Mouse (Mus musculus) midbrain, postnatal 0 days (tissue): ENCODE measurements at regions not wholly inside any gene's neighbourhood (a gene's known extent, or its start where the extent isn't known, plus 50 kb on each side); places are given as distances from the start of the nearest gene placed in this dataset.

ENCODE experiments used
- ATAC-seq: fragments of 200-750 bp; cut with Nextera tagmentation; 2 replicates; pipeline ENCODE4 v1.8.0; 2017; ENCODE audit warnings: moderate number of reproducible peaks, mild to moderate bottlenecking, moderate TSS enrichment, moderate library complexity; ENCODE audit not compliant: low FRiP score
- DNase-seq: peaks from one replicate; pipeline ENCODE4 v3.0.0-alpha.2; 2015; ENCODE audit warnings: low spot score
- H3K27ac ChIP-seq: fragments of 300-500 bp; sonication (generic); 2 replicates; pipeline ENCODE4 v1.5.1; 2014; ENCODE audit warnings: low read depth, mild to moderate bottlenecking, low read length, mixed read lengths
- H3K27me3 ChIP-seq: fragments of 300-500 bp; sonication (generic); 2 replicates; pipeline ENCODE4 v1.6.1; 2014; ENCODE audit warnings: low read length, control low read depth, mixed read lengths; ENCODE audit not compliant: insufficient read depth
- H3K36me3 ChIP-seq: fragments of 300-500 bp; sonication (generic); 2 replicates; pipeline ENCODE4 v1.6.1; 2014; ENCODE audit warnings: low read length, control low read depth, mixed read lengths; ENCODE audit not compliant: insufficient read depth
- H3K4me1 ChIP-seq: fragments of 300-500 bp; sonication (generic); 2 replicates; pipeline ENCODE4 v1.6.1; 2014; ENCODE audit warnings: mild to moderate bottlenecking, control low read depth, antibody characterized with exemption, low read length, mixed read lengths; ENCODE audit not compliant: insufficient read depth
- H3K4me2 ChIP-seq: fragments of 300-500 bp; sonication (generic); 2 replicates; pipeline ENCODE4 v1.6.1; 2014; ENCODE audit warnings: low read depth, mild to moderate bottlenecking, low read length, mixed read lengths; ENCODE audit not compliant: poor library complexity, severe bottlenecking
- H3K4me3 ChIP-seq: fragments of 300-500 bp; sonication (generic); 2 replicates; pipeline ENCODE4 v1.5.1; 2014; ENCODE audit warnings: low read depth, mild to moderate bottlenecking, low read length, moderate library complexity
- H3K9ac ChIP-seq: fragments of 300-500 bp; sonication (generic); replicated peaks from 2 replicates; pipeline ENCODE4 v1.6.1; 2014; ENCODE audit warnings: mild to moderate bottlenecking, low read length, moderate library complexity, mixed read lengths; ENCODE audit not compliant: poor library complexity, severe bottlenecking
- H3K9me3 ChIP-seq: fragments of 300-500 bp; sonication (generic); 2 replicates; pipeline ENCODE4 v1.6.1; 2016; ENCODE audit warnings: low read length, control low read depth
- CTCF ChIP-seq: IDR thresholded peaks from 2 replicates; pipeline ENCODE4 v1.5.1; 2016; ENCODE audit warnings: antibody characterized with exemption, mild to moderate bottlenecking
- WGBS: fragments of 180-500 bp; shearing (Covaris S2); extraction: QIAGEN DNeasy Blood & Tissue Kit; methylation state at CpG from one replicate; pipeline ENCODE4 v1.1.7; 2014; 5-methylcytosine and 5-hydroxymethylcytosine counted together

DNA sequence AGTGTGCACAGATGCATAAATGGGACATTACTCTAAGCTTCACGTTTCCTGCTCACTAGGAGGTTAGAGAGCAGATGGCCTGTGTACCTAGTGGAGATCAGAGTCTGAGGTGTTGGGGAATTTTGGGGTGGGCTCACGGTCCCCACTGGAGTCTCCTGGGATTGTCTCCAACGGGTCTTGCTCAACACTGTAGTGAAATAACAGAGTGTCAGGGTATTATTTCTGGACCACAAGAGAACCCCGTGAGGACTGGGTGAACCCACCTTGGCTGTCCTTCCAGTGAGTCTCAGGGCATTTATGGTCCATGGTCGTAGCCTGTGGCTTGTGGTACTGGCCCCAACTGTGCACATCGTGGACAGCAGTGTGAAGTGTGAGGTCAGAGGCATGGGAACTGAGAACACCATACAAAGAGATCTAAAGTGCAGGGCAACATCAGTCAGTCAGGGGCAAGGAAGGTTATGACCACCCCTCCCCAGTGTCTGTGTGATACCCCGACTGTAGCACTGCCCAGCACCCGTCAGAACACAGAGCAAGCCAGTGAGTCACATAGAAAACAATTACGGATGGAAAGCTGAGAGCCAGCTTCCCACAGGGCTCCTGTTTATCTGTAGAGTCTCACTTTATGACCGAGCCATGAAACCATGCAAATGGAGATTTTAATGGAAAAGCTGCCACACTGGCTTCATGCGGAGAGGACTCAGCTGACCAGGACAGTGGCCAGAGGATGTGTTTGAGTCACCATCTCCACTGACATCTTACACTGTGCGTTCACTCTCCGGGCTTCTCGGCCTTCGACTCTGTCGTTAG, 77.3 kb upstream of the Pmepa1 start:
- Histone ChIP-seq H3K9me3 (no peaks in the 10 kb centered on the region), H3K27ac (no peak overlapping the region), H3K36me3 (no peaks in the 10 kb centered on the region), H3K9ac (no peak overlapping the region), H3K4me3 (no peak overlapping the region), H3K27me3 (no peaks in the 10 kb centered on the region), H3K4me1 (no peaks in the 10 kb centered on the region; the same call in 1 of the 2 replicates), H3K4me2 (no peak overlapping the region)
- 74% methylated on average over 16 of the region's 16 CpGs for WGBS
- peak; percentile 34 for DNase-seq
- TF ChIP-seq CTCF: no peak
- no peak for ATAC-seq

DNA sequence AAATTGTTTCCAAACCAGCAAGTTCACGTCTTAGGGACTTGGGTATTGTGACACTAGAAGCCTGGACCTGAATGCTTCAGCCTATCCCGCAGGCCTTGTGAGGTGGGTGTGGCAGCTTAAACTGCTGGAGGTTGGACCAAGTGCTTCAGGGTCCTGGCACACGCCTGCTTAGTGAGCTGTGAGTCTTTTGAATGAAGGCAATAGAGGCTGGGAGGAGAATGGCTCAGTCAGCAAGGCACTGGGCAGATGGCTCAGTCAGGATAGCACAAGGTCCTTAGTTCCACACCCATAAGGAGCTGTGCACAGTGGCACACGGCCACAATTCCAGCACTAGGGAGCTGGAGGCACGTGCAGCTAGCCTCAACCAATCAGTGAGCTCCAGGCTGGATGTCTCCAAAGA, 80.5 kb upstream of the Pmepa1 start:
- DNase-seq (no peak), ATAC-seq (no peak)
- 62% methylated on average over 5 of the region's 5 CpGs for WGBS
- H3K4me2 ChIP-seq: no peak overlapping the region
- no peaks in the 10 kb centered on the region; the same call in 1 of the 2 replicates for H3K4me1 ChIP-seq
- no peaks in the 10 kb centered on the region for H3K9me3 ChIP-seq
- TF ChIP-seq CTCF: no peak
- H3K4me3 ChIP-seq: no peak overlapping the region
- no peaks in the 10 kb centered on the region for H3K27me3 ChIP-seq
- H3K27ac ChIP-seq: no peak overlapping the region
- no peaks in the 10 kb centered on the region for H3K36me3 ChIP-seq
- H3K9ac ChIP-seq: no peak overlapping the region

DNA sequence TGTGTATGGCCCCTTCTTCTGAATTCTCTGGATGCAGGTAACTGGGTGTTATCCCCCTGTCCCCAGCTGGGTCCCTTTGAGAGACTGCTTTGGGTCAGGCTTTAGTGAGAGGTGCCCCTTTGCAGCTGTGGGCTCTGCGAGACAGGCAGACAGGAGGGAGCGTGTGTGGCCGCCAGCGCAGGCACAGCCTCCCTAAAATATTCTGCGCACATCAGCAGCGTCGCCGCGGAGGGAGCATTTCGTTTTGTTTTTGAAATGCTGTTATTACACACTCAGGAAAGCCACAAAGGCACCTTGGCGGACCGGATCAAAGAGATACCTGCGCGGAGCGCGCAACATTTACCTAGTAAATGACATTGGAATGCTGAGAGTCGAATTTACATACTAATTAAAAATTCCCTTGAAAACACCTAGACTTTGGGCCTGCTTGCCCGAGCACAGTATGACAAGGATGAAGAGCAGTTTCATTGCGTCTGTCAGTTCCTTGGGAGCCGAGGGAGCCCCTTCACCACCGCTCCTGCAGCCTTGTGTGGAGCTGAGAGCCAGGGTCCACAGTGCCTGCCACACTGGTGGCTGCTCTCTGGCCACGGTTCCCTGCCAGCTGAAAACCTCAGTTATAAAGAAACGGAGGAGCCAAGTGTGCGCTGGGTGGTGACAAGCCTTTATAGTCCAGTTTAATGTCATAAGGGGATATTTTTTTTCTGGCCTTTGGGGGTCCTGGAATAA, 89.3 kb upstream of the Pmepa1 start:
- H3K27me3 ChIP-seq: no peaks in the 10 kb centered on the region
- 6% methylated on average over 24 of the region's 24 CpGs for WGBS
- no peak overlapping the region; the same call in 1 of the 2 replicates for H3K9ac ChIP-seq
- H3K36me3 ChIP-seq: no peaks in the 10 kb centered on the region
- ATAC-seq (0 out of 2 replicates have a peak, but pooled peaks have one; percentile 28), DNase-seq (peak; percentile 38)
- TF ChIP-seq CTCF: no peak
- no peaks in the 10 kb centered on the region for H3K9me3 ChIP-seq
- no peaks in the 10 kb centered on the region for H3K4me1 ChIP-seq
- no peak overlapping the region for H3K27ac ChIP-seq
- peak overlapping the region; percentile 19 for H3K4me3 ChIP-seq
- peak overlapping the region; percentile 51 for H3K4me2 ChIP-seq

DNA sequence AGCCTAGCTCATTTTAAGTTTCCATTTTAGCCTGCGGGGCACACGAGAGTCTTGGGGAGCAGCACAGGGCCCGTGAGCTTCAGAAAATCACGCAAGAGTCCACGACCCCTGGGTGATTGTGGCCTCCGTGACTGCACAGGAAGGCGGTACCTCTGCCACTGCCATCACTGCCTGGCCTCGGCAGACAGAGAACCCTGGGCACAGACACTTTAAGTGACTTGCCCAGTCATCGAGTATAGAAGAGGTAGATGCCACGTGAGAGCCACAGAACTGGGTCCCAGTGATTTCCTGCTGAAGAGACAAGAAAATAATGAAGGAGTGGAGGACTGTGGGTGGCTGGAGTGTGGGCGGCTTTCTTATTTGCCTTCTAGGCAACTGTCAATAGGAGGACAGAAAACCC, 90.4 kb upstream of the Pmepa1 start:
- WGBS: 80% methylated on average over 11 of the region's 11 CpGs
- no peak for TF ChIP-seq CTCF
- DNase-seq (no peak), ATAC-seq (no peak)
- H3K27me3 ChIP-seq: no peaks in the 10 kb centered on the region
- no peak overlapping the region for H3K9ac ChIP-seq
- no peaks in the 10 kb centered on the region for H3K36me3 ChIP-seq
- H3K4me2 ChIP-seq: no peak overlapping the region
- no peak overlapping the region for H3K4me3 ChIP-seq
- H3K27ac ChIP-seq: no peak overlapping the region
- H3K9me3 ChIP-seq: no peaks in the 10 kb centered on the region
- no peaks in the 10 kb centered on the region for H3K4me1 ChIP-seq

DNA sequence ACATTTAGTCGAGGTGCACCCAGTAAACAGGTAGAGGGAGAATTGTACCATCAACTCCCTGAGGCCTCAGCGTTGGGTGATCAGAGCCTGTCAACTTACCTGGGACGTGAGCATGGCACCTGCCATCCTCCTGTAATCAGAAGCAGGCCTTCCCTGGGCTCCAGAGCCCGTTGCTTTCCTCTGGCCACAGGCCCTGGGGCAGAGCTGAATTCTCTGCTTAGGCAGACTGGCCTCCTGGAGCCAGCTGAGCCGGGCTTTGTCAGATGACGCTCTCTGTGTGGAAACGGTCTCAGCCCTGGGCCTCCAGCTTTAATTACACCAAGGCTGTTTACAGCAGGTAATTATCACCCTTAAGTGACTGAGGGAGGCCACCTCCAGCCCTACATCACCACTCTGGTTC, 92.6 kb upstream of the Pmepa1 start:
- ATAC-seq: no peak
- no peaks in the 10 kb centered on the region for H3K4me1 ChIP-seq

DNA sequence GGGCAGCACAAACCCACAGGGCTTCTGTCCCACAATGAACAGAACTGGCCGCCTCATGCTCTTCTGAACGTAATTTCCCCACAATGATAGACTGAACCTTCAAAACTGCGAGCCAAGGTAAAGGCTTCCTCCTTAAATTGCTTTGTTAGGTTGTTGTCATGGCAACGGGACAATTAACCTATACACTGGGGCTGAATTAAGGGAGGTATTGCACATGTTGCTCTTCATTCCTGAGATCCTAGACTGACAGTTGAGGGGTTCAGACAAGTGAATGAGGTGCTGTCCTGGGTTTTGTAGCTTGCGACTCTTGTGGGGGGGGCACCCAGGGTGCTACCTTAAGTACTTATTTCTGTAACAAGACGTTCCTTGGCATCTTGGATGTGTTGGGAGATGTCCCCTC, 100.6 kb upstream of the Pmepa1 start:
- DNase-seq: no peak
- 75% methylated on average over 6 of the region's 6 CpGs for WGBS
- TF ChIP-seq CTCF: no peak
- Histone ChIP-seq H3K4me1 (no peaks in the 10 kb centered on the region), H3K27ac (no peak overlapping the region), H3K4me2 (no peak overlapping the region), H3K4me3 (no peak overlapping the region), H3K9ac (no peak overlapping the region), H3K36me3 (no peaks in the 10 kb centered on the region), H3K9me3 (no peaks in the 10 kb centered on the region), H3K27me3 (no peaks in the 10 kb centered on the region)
- ATAC-seq: no peak

More for the DNA sequence above, 92.6 kb upstream of the Pmepa1 start:
- H3K4me3 ChIP-seq: no peak overlapping the region
- no peak overlapping the region for H3K9ac ChIP-seq
- no peak overlapping the region for H3K4me2 ChIP-seq
- no peak for TF ChIP-seq CTCF
- no peaks in the 10 kb centered on the region for H3K36me3 ChIP-seq
- no peak overlapping the region for H3K27ac ChIP-seq
- no peaks in the 10 kb centered on the region for H3K9me3 ChIP-seq
- no peak for DNase-seq
- 61% methylated on average over 7 of the region's 7 CpGs for WGBS
- no peaks in the 10 kb centered on the region for H3K27me3 ChIP-seq
